Mouse (Mus musculus): ENCODE data around the gene Gm44502. TPM values are rescaled to one million over a fixed set of nuclear protein-coding genes. Genes with fewer than 3 reads are reported as not detected.

The Gm44502 gene
- polyA plus RNA-seq, 1 experiment: 1.1 TPM

DNA sequence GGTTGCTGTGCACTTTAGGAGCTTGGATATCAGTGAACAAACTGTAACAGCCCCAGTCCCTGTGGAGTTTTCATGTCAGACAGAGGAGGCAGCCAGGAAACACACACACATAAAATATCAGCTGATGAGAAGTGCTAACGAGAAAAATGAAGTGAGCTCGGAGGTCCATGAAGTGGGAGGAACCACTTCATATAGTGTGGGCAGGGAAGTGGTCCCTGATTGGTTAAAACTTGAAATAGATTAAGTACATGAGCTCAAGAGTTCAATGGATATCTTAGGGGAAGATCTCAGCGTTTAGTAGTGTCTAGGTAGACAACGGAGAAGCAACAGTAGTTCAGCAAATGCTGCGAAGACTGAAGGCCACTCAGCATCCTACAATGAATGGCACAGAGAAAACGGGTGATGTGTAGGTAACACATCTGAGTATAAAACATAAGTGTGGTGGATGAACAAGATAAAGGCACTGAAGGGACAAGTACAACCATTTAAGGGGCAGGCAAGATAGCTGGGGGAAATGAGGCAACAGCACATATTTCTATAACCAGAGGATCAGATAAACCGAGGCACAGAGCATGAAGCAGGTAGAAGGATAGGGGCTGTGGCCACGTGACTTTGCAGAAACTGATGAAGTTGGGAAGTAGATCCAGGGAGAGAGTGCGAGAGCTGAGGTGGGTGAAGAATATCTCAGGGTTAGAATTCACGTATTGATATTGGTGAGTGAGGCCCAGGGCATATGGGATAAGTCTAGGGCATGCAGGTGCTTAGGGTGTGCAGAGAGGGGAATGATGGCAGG is 24.5 kb downstream of the Gm44502 start:
- H3K4me1 ChIP-seq (ENCODE audit: control insufficient read depth, insufficient read depth, low read length): no peaks in the 10 kb centered on the region
- no peak for DNase-seq
- no peaks in the 10 kb centered on the region for H3K36me3 ChIP-seq (ENCODE audit: control insufficient read depth, insufficient read depth, low read length)
- H3K27me3 ChIP-seq (replicated peaks; ENCODE audit: control insufficient read depth, insufficient read depth, low read length): no peaks in the 10 kb centered on the region; the same call in 1 of the 2 replicates
- WGBS: 77% methylated on average over 10 of the region's 10 CpGs
- no peak overlapping the region for H3K27ac ChIP-seq (ENCODE audit: insufficient read depth, low read depth, low read length)
- TF ChIP-seq CTCF (conservative IDR thresholded peaks at IDR 0.05; ENCODE audit: insufficient read depth, insufficient read length, low read depth, low read length) (no peak), POLR2A (IDR thresholded peaks at IDR 0.05; ENCODE audit: low read depth, low read length) (no peak)
- no peak overlapping the region for H3K4me3 ChIP-seq (ENCODE audit: insufficient read depth, low read depth, low read length)

GRCm38 (mm10) chr15:89402471-89402870 is 27.0 kb downstream of the Gm44502 start:
- Histone ChIP-seq H3K36me3 (ENCODE audit: control insufficient read depth, insufficient read depth, low read length) (no peaks in the 10 kb centered on the region), H3K4me3 (ENCODE audit: insufficient read depth, low read depth, low read length) (no peak overlapping the region), H3K4me1 (ENCODE audit: control insufficient read depth, insufficient read depth, low read length) (no peaks in the 10 kb centered on the region), H3K27ac (ENCODE audit: insufficient read depth, low read depth, low read length) (no peak overlapping the region), H3K27me3 (replicated peaks; ENCODE audit: control insufficient read depth, insufficient read depth, low read length) (no peaks in the 10 kb centered on the region; the same call in 1 of the 2 replicates)
- WGBS: 96% methylated on average over 1 of the region's 1 CpGs
- TF ChIP-seq CTCF (conservative IDR thresholded peaks at IDR 0.05; ENCODE audit: insufficient read depth, insufficient read length, low read depth, low read length) (no peak), POLR2A (IDR thresholded peaks at IDR 0.05; ENCODE audit: low read depth, low read length) (no peak)
- no peak for DNase-seq

GRCm38 (mm10) chr15:89399716-89400115 is 29.8 kb downstream of the Gm44502 start:
- no peaks in the 10 kb centered on the region for H3K36me3 ChIP-seq (ENCODE audit: control insufficient read depth, insufficient read depth, low read length)
- no peak overlapping the region for H3K27ac ChIP-seq (ENCODE audit: insufficient read depth, low read depth, low read length)
- H3K27me3 ChIP-seq (replicated peaks; ENCODE audit: control insufficient read depth, insufficient read depth, low read length): no peaks in the 10 kb centered on the region
- no peak for DNase-seq
- H3K4me3 ChIP-seq (ENCODE audit: insufficient read depth, low read depth, low read length): no peak overlapping the region
- WGBS: 69% methylated on average over 1 of the region's 1 CpGs
- no peaks in the 10 kb centered on the region for H3K4me1 ChIP-seq (ENCODE audit: control insufficient read depth, insufficient read depth, low read length)
- TF ChIP-seq CTCF (conservative IDR thresholded peaks at IDR 0.05; ENCODE audit: insufficient read depth, insufficient read length, low read depth, low read length): no peak
- no peak for TF ChIP-seq POLR2A (IDR thresholded peaks at IDR 0.05; ENCODE audit: low read depth, low read length)

DNA sequence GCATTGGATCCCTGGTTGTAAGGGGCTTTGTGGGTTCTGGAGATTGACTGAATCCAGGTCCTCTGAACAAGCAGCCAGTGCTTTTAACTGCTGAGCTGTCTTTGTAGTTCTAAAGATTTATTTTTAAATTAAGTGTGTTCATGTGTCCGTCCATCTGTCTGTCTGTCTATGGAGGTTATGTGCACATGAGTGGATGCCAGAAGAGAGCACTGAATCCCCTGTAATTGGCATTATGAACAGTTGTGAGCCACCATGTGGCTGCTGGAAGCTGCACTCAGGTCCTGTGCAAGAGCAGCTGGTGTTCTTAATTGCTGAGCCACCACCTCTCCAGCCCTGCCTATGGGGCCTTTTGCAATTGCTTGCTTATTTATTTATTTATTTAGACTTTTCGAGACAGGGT is 31.4 kb downstream of the Gm44502 start:
- TF ChIP-seq CTCF (conservative IDR thresholded peaks at IDR 0.05; ENCODE audit: insufficient read depth, insufficient read length, low read depth, low read length) (no peak), POLR2A (IDR thresholded peaks at IDR 0.05; ENCODE audit: low read depth, low read length) (no peak)
- 84% methylated on average over 2 of the region's 2 CpGs for WGBS
- no peak for DNase-seq
- H3K27me3 ChIP-seq (replicated peaks; ENCODE audit: control insufficient read depth, insufficient read depth, low read length): no peaks in the 10 kb centered on the region
- no peak overlapping the region for H3K27ac ChIP-seq (ENCODE audit: insufficient read depth, low read depth, low read length)
- H3K36me3 ChIP-seq (ENCODE audit: control insufficient read depth, insufficient read depth, low read length): no peaks in the 10 kb centered on the region
- H3K4me1 ChIP-seq (ENCODE audit: control insufficient read depth, insufficient read depth, low read length): no peaks in the 10 kb centered on the region
- no peak overlapping the region for H3K4me3 ChIP-seq (ENCODE audit: insufficient read depth, low read depth, low read length)

- Histone ChIP-seq H3K27ac (ENCODE audit: insufficient read depth, low read depth, low read length) (no peak overlapping the region), H3K27me3 (replicated peaks; ENCODE audit: control insufficient read depth, insufficient read depth, low read length) (no peaks in the 10 kb centered on the region), H3K4me1 (ENCODE audit: control insufficient read depth, insufficient read depth, low read length) (no peaks in the 10 kb centered on the region), H3K36me3 (ENCODE audit: control insufficient read depth, insufficient read depth, low read length) (no peaks in the 10 kb centered on the region), H3K4me3 (ENCODE audit: insufficient read depth, low read depth, low read length) (no peak overlapping the region)
- DNase-seq: peak; percentile 78
- TF ChIP-seq CTCF (conservative IDR thresholded peaks at IDR 0.05; ENCODE audit: insufficient read depth, insufficient read length, low read depth, low read length) (no peak), POLR2A (IDR thresholded peaks at IDR 0.05; ENCODE audit: low read depth, low read length) (no peak)
- WGBS: 60% methylated on average over 4 of the region's 4 CpGs
Measured at GRCm38 (mm10) chr15:89396883-89397282, 32.6 kb downstream of the Gm44502 start.

- Histone ChIP-seq H3K4me1 (ENCODE audit: control insufficient read depth, insufficient read depth, low read length) (no peaks in the 10 kb centered on the region), H3K36me3 (ENCODE audit: control insufficient read depth, insufficient read depth, low read length) (no peaks in the 10 kb centered on the region), H3K27ac (ENCODE audit: insufficient read depth, low read depth, low read length) (no peak overlapping the region), H3K4me3 (ENCODE audit: insufficient read depth, low read depth, low read length) (no peak overlapping the region), H3K27me3 (replicated peaks; ENCODE audit: control insufficient read depth, insufficient read depth, low read length) (no peaks in the 10 kb centered on the region)
- no peak for TF ChIP-seq POLR2A (IDR thresholded peaks at IDR 0.05; ENCODE audit: low read depth, low read length)
- 94% methylated on average over 10 of the region's 10 CpGs for WGBS
- DNase-seq: no peak
Measured at GRCm38 (mm10) chr15:89390081-89390480, 39.4 kb downstream of the Gm44502 start.

- no peak for DNase-seq
- Histone ChIP-seq H3K27ac (ENCODE audit: insufficient read depth, low read depth, low read length) (no peak overlapping the region), H3K4me1 (ENCODE audit: control insufficient read depth, insufficient read depth, low read length) (no peaks in the 10 kb centered on the region), H3K4me3 (ENCODE audit: insufficient read depth, low read depth, low read length) (no peak overlapping the region), H3K27me3 (replicated peaks; ENCODE audit: control insufficient read depth, insufficient read depth, low read length) (no peaks in the 10 kb centered on the region), H3K36me3 (ENCODE audit: control insufficient read depth, insufficient read depth, low read length) (no peaks in the 10 kb centered on the region)
- 44% methylated on average over 12 of the region's 12 CpGs for WGBS
- no peak for TF ChIP-seq POLR2A (IDR thresholded peaks at IDR 0.05; ENCODE audit: low read depth, low read length)
- no peak for TF ChIP-seq CTCF (conservative IDR thresholded peaks at IDR 0.05; ENCODE audit: insufficient read depth, insufficient read length, low read depth, low read length)
Measured at GRCm38 (mm10) chr15:89387127-89387526, 42.4 kb downstream of the Gm44502 start.

Data from kidney, adult 2 months (tissue).